Mouse (Mus musculus): ENCODE measurements around the gene Sec23a.
"Not testable (repeated sequence)": the region's sequence is repeated elsewhere in the genome, so short reads cannot be mapped to it uniquely, and the experiment has no call there.

Sec23a gene

DNA sequence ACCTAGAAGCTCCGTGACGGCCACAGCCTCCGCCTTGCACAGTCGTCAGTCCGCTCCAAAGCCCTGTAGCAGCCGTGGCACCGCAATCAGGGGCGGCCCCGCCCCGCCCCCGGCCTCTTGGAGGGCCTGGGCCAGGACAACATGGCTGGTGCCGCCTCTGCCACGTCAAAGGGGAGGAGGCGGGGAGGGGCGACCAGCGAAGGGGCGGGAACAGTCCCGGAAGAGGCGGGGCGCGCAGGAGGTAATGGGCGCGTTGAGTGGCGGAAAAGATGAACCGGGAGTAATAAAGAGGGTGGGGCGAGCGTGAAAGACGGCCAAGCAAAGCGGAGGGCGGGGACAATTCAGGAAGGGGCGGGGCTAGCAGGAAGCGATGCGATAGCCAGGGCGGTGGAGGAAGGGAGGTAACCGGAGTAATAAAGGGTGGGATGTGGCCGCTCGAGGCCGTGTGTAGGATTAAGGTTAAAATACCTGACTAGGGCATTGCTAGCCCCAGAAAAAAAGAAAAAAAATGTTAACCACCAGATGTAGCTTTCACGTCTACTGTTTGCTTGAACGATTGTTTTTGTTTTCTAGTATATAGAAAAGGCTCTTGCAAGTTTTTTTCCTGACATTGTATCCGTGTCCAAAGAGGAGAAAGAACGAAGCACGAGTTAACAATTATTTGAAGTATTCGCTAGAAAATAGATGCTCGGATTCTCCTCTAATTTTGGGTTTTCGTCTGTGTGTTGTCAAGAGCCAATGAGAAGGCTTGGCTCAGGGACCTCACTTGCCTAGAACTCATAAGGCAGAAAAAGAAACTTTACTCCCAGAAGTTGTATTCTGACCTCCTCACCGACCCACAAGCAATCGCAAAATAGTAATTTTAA lies at the start of gene Sec23a:
TSS of gene Sec23a (minus strand) at position 174 of the 866 bp plus-strand sequence.
- DNase-seq, result peak; percentile 99

DNA sequence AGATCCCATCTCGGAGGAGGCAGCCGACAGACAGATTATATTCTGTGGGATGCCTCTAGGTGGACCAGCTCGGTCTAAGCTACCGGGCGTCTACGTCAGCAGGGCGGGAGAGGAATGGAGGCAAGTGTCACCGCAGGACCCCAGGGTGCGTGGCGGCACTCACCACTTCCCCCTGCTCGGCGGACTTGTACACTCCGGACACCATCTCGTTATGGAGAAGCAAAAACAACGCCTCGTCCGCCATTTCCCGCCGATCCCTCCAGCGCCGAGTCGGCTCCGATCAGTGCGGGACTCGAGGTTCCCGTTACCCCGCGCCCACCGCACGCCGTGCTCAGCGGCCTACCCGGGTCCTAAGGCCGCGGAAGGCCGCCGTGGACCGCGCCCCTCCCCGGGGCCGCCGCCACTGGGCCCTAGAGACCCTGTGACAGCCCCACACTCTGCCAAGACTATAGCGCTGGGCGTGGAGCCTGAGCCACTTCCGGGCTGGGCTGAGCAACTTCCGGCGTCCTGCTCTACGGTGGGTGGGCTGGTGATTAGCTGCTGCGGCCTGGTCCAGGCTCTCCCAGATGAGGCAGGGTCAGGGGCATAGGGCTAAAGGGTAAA lies 49.3 kb upstream of the Sec23a start, which contains the start of gene Trappc6b:
TSS of gene Trappc6b (minus strand) at position 480 of the 603 bp plus-strand sequence.
- peak; percentile 76 for DNase-seq

DNA sequence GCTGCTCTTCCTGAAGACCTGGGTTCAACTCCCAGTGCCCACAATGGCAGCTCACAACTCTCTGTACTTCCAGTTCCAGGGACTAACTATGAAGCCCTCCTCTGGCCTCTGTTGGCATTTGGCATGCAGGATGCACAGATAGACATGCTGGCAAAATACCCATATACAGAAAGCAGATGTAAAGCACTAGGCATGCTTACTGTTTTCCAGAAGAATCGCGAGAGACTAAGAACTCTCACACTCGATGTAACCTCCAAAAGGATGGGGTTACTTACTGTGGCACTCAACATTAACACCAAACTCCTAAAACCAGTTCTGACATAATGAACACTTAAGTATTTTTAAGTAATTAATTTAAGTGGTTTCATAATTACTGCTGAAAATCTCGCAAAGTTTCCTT lies 48.5 kb upstream of the Sec23a start:
- DNase-seq, result no peak

DNA sequence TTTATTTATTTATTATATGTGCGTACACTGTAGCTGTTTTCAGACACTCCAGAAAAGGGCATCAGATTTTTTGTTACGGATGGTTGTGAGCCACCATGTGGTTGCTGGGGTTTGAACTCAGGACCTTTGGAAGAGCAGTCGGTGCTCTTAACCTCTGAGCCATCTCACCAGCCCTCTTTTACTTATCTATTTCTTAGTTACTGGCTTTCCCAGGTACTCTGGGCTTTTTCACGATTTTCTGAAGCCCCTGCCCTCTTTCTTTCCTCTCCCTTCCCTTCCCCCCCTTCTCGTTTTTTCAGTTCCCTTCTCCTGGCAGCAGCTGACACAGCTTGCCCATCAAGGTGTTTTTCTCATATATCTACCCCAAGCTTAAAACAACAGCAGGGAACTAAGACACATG lies 46.4 kb upstream of the Sec23a start:
- DNase-seq, result not testable (repeated sequence)

DNA sequence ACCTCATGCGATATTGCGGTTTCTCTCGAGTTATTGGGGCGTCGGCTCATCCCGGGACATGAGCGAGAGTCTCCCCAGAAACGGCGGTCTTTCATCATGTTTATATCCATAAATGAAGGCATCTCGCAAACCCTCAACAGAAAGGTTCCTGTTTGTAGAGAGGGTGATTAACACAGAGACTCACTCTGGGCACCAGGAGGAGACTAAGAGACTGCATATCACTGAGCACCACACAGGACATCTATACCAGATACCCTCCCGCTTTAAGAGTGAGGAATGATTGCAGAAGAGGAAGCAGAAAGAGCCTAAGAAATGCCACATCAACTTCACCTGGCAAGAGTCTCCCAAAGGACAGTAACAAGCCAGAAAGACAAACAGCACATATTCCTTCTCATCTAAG lies 44.4 kb upstream of the Sec23a start:
- no peak for DNase-seq

DNA sequence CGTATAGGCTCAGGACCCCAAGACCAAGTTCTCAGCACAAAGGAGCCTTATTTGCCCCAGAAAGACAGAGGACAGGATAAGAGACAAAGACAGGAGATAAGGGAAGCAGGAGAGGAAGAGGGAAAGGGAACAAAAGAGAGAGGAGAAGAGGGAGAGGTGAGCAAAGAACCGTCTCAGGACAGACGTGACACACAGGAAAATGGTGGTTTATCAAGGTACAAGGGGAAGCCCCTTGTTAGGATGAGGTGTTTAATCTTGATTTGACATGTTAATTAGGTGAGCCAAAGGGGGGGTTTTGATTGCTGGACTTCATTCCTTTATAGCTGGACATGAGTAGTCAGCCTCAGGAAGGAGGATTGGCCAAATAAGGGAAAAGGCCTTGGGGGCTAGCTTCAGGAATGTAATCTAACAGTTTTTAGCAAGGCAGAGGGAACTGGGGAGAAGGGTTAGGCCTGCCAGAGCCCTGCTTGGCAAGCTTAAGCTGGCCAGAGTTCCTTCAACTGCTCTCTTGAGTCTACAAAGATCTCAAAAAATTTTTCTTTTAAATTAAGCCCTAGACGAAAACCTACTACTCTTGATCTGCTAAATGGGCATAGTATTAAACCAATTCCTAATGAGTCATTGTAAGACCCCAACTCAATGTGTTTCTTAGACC lies 43.5 kb upstream of the Sec23a start:
- no peak for DNase-seq

DNA sequence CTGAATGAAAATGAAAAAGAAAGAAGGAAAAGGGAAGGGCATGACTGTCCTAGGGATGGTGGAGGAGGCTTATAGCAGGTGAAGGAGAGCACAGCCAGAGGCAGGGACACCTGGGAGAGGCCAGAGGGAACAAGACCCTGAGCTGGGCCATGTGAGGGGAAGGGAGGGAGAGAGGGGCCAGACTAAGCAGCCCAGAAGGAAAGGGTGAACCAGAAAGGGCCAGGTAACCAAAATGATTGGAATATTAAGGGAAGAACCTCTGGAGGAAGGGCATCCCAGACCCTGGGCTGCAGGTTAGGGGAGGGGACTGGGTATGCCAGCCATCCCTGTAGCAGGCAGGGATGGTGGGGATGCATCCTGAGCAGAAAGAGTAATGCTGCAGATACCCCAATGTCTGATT lies 42.2 kb upstream of the Sec23a start:
- DNase-seq, result no peak

DNA sequence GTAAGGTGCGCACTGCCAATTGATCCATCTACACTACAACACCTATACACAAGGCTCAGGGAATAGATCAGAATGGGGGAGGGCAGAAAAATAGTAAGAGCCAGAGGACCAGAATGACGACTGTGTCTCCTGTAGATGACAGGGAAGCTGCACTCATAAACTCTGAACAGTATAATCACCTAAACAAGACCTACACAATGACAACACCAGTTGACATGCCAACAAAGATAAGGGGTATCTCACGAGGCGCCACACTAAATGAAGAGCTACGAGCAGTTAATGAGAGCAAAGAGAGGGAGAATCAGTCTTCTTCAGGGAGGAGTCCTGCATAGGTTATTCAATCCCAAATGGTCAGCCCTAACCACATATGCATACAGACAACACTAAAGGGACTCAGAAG lies 41.3 kb upstream of the Sec23a start:
- no peak for DNase-seq

DNA sequence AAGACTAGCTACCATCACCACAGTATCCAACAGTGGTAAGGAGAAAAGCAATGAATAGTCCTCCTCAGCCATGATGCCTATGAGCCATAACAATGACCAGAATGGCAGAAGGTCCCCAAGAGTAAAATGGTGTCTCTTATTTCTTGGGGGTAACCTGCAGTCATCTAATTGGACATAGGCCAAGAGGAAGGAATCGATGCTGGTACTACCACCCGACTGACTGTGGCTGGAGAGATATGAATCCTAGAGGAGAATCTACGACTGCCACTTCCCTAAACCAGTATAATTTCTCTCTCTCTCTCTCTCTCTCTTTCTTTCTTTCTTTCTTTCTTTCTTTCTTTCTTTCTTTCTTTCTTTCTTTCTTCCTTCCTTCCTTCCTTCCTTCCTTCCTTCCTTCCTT lies 40.7 kb upstream of the Sec23a start:
- no peak for DNase-seq

DNA sequence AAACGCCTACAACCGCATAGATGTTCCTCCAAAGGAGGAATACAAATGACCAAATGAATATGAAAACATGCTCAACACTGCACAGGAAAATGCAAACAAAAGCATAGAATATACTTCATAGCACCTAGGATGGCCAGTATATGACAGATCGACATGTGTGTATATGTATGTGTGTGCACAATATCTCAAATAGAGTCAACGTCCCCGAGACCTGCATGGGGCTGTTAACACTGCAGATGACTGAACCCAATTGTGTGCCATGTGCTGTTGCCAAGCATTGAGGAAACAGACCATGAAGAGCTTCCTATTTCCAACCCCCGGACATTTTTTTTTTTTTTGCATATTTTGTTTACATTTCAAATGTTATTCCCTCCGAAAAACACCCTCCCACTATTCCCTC lies 29.0 kb upstream of the Sec23a start:
- DNase-seq, result no peak

DNA sequence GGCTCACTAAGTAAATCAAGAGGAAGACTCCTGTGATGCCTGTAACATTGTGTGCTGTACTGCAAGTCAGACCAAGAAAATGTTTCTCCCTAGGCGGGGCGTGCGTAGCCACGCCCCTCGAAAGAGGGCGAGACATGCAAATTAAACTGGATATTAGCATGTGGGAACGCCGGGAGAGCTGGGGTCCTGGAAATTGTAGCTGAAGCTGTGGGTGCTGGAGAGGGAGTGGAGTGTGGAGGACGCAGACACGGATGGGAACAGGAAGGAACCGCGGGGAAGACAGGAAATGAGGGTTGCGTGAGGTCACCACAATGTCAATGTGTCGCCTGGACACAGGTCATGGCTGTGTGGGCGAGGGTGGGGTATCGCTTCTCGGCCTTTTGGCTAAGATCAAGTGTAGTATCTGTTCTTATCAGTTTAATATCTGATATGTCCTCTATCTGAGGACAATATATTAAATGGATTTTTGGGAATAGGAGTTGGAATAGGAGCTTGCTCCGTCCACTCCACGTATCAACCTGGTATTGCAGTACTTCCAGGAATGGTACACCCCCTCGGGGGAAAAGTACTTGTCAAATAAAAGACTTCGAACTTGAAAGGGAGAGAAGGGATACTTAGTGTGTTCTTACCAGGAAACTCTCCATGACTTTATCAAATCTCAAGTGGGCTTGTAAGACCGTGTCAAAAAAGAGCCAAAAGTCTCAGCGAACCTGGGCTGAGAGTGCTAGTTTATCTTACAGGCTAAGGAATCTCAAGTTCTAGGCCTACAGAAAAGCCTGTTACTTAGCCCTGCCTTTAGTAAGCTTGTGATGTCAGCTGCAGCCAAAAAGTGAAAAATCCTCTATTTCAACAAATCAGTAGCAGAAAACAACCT lies 28.4 kb upstream of the Sec23a start:
- DNase-seq, result peak; percentile 21

DNA sequence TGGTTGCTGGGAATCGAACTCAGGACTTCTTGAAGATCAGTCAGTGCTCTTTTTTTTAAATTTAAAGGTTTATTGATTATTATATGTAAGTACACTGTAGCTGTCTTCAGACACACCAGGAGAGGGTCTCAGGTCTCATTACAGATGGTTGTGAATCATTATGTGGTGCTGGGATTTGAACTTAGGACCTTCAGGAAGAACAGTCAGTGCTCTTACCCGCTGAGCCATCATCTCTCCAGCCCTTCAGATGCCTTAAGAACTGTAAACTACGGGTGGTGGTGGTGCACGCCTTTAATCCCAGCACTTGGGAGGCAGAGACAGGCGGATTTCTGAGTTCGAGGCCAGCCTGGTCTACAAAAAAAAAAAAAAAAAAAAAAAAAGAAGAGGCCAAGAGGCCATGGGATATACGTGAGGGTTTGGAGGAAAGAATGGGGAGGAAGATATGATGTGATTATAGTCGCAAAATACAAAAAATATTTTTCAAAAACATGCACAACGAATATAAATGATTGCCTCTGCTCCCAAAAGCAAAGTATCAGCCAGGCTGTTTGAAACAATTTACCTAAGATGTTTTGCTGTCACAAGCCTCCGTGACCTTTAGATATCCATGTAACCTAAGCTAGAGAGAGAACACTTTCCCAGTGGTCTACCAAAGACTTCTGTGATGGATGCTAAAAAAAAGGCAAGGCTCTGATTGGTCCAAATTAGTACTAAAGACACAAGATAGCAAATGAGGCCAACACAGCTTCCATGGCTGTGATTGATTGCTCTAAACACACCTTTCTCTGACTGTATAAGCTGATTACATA lies 27.5 kb upstream of the Sec23a start:
- no peak for DNase-seq

DNA sequence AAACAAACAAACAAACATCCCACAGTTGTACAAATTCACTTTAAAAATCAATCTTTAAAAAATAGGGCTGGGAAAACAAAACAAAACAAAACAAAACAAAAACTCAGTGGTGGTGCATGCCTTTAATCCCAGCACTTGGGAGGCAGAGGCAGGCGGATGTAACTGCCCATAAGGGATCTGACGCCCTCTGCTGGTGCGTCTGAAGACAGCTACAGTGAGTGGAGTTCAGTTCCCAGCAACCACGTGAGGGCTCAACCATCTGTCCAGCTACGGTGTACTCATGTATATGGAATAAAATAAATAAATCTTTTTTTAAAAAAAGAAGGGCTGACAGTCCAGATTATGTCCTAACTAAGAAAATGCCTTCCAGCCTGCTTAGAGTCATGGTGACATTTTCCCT lies 20.3 kb upstream of the Sec23a start:
- peak; percentile 30 for DNase-seq

DNA sequence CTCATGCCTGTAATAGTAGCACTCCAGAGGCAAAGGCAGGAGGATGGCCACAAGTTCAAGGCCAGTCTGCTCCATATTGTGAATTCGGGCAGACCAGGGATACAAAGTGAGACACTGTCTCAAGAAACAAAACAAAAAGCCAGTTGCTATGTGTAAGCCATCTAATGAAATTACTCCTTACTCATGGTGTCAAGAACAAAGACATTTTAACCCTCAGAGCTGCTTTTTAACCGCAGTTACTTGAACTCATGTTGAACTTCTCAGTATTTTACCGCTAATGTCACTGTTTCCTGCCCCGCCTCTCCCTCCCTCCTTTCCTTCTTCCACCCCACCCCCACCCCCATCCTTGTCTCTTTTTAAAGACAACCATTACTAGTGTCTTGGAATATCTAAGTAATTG lies 9.5 kb upstream of the Sec23a start:
- no peak for DNase-seq

DNA sequence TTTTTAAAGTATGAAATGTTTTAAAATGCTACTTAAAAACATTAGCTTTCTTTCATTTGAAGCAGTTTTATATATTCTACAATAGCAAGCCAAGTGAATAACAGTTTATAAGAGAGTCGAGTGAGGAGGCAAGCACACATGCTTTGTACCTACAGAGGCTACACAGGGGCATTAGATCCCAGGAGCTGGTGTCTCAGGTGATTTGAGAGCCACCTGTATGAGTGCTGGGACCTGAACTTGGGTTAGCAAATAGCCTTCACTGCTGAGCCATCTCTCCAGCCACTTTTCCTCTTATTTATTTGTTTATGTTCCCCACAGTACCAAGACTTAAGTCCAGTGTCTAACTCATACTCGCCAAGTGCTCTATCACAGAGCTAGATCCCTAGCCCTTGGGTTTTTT lies 8.1 kb upstream of the Sec23a start:
- DNase-seq, result no peak

DNA sequence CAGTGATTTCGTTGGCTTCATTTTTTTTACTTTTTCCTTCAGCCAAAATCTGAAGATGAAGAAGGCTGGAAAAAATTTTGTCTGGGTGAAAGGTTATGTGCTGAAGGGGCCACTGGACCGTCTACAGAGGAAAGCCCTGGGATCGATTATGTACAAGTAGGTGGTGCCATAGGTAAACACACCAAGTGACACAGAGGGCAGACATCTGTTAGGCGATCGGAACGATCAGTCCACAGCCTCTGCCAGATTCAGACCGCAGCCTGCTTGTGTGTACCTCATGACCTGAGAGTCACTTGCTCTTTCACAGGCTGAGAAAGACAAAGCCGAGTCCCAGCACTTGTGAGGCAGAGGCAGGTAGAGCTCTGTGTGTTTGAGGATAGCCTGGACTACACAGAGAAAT lies 6.2 kb upstream of the Sec23a start:
- DNase-seq, result no peak

DNA sequence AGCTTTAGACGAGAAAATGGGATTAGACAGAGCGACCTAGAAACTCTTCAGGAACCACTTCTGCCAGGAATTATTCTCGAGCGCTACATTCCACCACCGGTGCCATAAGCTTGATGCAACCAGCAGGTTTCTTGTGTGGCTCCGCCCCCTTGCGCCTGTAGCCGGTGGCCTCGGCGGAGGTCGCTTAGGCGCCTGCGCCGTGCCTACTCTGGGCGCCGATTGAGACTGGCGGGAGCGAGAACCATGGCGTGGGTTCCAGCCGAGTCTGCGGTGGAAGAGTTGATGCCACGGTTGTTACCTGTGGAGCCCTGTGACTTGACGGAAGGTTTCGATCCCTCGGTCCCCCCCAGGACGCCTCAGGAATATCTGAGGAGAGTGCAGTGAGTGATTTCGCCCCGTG lies 1.4 kb upstream of the Sec23a start, which contains the start of gene Gemin2:
TSS of gene Gemin2 (plus strand) at position 160 of the 400 bp plus-strand sequence.
- peak; percentile 94 for DNase-seq

DNA sequence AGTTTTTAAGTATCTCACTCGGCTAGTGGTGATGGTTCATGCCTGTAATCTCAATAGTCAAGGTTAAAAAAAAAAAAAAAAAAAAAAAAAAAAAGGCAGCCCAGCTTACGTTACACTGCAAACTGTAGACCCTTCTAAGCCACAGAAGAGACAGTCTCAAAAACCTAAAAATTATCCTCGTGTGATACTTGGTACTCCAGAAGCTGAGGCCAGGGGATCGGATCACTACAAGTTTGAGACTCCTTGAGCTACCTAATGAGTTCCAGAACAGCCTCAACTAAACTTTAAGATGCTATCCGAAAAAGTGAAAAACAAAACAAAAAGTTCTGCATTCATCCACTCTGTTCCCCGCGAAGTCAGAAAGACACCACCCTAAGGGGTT lies 884 bp upstream of the Sec23a start:
- peak; percentile 18 for DNase-seq

DNA sequence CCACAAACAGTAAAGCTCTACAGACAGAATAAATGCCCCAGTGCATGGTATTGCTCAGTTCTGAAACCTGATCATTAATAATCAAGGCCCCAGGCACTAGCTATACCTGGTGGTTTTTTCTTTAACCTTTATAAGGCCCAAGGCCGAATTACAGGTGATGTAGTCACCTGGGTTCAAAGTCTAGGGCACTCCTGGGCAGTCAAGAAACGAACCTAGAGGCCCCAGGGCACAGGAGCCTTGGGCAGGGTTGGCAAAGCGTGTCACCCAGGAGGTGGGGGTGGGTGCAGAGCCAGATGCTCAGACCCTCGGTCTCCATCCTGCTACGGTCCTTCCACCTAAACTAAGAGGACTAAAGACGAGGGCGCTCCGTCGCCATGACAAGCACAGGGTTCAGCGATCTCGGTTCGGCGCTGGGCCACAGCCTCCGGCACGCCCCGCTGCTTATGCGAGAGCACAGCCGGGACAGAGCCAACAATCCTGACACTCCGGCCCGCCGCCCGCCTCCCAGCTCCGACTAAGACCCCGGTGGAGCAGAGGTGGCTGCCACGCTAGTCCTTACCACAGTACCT lies 458 bp downstream of the Sec23a start:
- no peak for DNase-seq

DNA sequence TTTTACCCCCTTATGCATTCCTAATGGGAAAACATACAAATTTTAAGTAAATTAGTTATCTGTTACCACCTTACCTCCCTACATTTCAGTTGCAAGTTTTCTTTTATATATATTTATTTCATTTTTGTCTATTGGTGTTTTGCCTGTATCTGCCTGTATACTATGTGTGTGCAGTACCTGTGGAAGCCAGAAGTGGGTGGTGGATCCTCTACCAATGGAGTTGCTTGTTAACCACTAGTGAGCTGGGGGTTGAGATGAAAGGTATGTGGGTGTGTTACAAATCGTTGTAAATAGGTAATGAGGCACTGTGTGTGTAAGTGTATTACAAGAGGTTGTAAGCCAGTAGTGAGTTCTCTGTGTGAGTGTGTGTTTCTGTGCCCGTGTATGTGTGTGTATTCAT lies 1.3 kb downstream of the Sec23a start:
- peak; percentile 39 for DNase-seq

DNA sequence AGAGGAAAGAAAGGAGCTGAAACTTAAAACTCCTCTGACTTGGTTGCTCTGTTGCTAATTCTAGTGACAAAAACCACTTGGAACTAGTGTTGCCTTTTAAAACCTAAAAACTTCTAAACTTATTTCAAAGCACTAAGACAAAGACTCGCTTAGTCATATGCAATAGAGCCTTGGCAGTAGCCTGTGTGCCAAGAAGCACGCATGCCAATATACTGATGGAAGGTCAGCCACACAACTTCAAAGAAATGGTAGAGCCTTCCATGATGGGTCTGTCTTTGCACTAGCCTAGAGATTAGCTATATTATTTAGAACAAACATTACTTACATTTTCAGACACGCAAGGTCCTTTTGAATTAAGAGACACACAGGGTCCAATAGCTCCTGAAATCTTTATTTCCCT lies 26.1 kb downstream of the Sec23a start:
- no peak for DNase-seq

All from thymus, postnatal 14 days (tissue).